Mouse (Mus musculus): Measurements from ENCODE around the gene Phip. TPM values are rescaled to one million over a fixed set of nuclear protein-coding genes. Genes with fewer than 3 reads are reported as not detected.

The Phip gene
- 8.7 and 18.0 TPM in 2 replicates for polyA plus RNA-seq (2012; ENCODE audit: low replicate concordance)

DNA sequence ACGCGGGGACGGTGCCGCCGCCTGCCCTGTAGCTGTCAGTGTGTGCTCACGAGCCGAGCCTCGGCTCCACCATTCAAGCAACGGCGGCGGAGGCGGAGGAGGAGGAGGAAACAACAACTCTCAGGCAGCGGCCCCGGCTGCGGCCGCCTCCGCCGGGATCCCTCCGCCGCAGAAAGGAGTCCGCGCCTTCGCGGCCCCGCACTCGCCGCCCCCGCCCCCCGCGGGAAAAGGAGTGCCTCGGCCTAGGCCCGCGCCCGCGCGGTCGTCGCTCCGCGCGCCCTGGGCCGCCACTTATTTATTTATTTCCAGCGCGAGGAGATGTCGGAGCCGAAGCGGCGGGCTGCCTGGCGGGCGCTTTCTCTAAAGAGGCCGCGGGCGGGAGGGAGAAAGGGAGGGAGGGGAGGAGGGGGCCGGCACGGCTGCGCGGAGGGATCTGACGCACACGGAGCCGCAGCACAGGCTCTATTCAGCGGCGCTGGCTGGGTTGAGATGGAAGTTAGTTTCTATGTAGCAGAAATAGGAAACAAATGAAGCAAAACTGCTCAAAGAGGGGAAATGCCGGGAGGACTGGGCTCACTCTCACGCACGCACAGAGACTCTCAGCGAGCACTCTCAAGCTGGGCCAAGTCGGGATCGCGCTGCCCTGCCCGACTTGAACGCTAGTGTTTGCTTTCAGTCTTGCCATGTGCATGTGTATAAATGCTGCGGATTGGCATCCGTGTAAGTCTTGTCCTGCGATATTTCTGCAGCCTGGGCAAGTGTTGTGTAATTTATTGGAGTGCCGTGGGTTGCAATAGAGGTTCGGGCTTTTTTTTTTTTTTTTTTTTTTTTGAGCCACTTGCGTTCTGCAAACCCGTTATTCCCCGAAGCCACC lies at the start of gene Phip:
Phip (minus strand) TSS at position 175 of the 874 bp plus-strand sequence.

DNA sequence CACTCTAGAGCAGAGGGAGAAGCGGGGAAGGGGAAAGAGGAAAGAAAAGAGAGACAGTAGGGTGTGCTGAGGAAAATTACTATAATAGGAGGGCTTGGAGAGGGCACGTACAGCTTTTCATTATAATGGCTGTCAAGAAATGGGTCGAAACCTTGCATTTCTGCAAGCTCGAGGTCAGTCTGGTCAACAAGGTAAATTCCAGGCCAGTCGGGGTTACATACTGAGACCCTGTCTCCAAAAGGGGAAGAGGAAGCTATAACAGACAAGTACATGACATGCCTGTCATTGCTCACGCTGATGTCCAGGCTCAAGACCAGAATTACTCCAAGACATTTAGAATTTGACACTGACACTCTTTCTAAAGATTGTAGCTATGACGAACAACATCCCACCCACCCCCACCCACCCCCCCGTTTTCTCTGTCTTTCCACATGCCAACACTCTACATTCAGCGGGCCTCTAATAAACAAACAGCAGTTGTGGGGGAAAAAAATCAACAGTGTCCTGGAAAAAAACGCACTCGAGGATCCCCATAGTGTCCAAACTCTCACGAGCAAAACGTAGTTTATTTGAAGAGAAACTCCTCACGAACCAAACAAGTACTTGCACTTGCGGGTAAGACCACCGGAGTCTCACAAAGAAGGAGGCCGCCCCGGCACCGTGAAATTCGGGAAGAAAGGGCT lies 146.2 kb downstream of the Phip start, which contains the start of gene Irak1bp1:
Irak1bp1 (plus strand) TSS at position 534 of the 683 bp plus-strand sequence.

Other genes with a start within 250 kb of the Phip start
- gene Irak1bp1, start 146.0 kb downstream of the Phip start, polyA plus RNA-seq (2012; ENCODE audit: low replicate concordance): 0.54 and 0.71 TPM in 2 replicates
- gene Hmgn3, start 171.2 kb upstream of the Phip start, polyA plus RNA-seq (2012; ENCODE audit: low replicate concordance): 8.8 and 10.2 TPM in 2 replicates